Mouse (Mus musculus) c-Kit-positive CD71-negative TER-119-negative erythroid progenitor cells, embryonic 14.5 days (primary cell): ENCODE measurements at regions not wholly inside any gene's neighbourhood (a gene's known extent, or its start where the extent isn't known, plus 50 kb on each side); places are given as distances from the start of the nearest gene placed in this dataset.

Experiments used
- DNase-seq: peaks from one replicate; pipeline ENCODE4 v3.0.0-alpha.2; 2013; ENCODE audit warnings: low read depth

GRCm38 (mm10) chr6:143631581-143631980 lies 464.6 kb downstream of the Etnk1 start:
- no peak for DNase-seq

- DNase-seq = no peak
Observed at GRCm38 (mm10) chr6:143633710-143634109, 466.7 kb downstream of the Etnk1 start.

GRCm38 (mm10) chr6:143634334-143634733 lies 467.3 kb downstream of the Etnk1 start:
- no peak for DNase-seq

- no peak for DNase-seq
Observed at GRCm38 (mm10) chr6:143635043-143635442, 468.0 kb downstream of the Etnk1 start.

GRCm38 (mm10) chr6:143640652-143641051 lies 473.6 kb downstream of the Etnk1 start:
- DNase-seq = no peak

- DNase-seq = no peak
Observed at GRCm38 (mm10) chr6:143642052-143642451, 475.0 kb downstream of the Etnk1 start.

- no peak for DNase-seq
Observed at GRCm38 (mm10) chr6:143645989-143646388, 479.0 kb downstream of the Etnk1 start.

GRCm38 (mm10) chr6:143648501-143648900 lies 481.5 kb downstream of the Etnk1 start:
- no peak for DNase-seq

GRCm38 (mm10) chr6:143656576-143656975 lies 489.6 kb downstream of the Etnk1 start:
- no peak for DNase-seq

- DNase-seq = no peak
Observed at GRCm38 (mm10) chr6:143660837-143661236, 493.8 kb downstream of the Etnk1 start.

- no peak for DNase-seq
Observed at GRCm38 (mm10) chr6:143663306-143663705, 496.3 kb downstream of the Etnk1 start.

GRCm38 (mm10) chr6:143665374-143665773 lies 498.4 kb downstream of the Etnk1 start:
- DNase-seq = no peak

GRCm38 (mm10) chr6:143668551-143668950 lies 501.5 kb downstream of the Etnk1 start:
- no peak for DNase-seq

- no peak for DNase-seq
Observed at GRCm38 (mm10) chr6:143669446-143670130, 502.6 kb downstream of the Etnk1 start.

GRCm38 (mm10) chr6:143690131-143690530 lies 523.1 kb downstream of the Etnk1 start:
- DNase-seq = no peak

- DNase-seq = no peak
Observed at GRCm38 (mm10) chr6:143690866-143691265, 523.8 kb downstream of the Etnk1 start.

GRCm38 (mm10) chr6:143697997-143698396 lies 531.0 kb downstream of the Etnk1 start:
- DNase-seq = no peak

- DNase-seq = no peak
Observed at GRCm38 (mm10) chr6:143703984-143704383, 537.0 kb downstream of the Etnk1 start.

- no peak for DNase-seq
Observed at GRCm38 (mm10) chr6:143706451-143706850, 539.4 kb downstream of the Etnk1 start.

- no peak for DNase-seq
Observed at GRCm38 (mm10) chr6:143714461-143714860, 547.4 kb downstream of the Etnk1 start.

- no peak for DNase-seq
Observed at GRCm38 (mm10) chr6:143750074-143750473, 583.1 kb downstream of the Etnk1 start.

GRCm38 (mm10) chr6:143751076-143752070 lies 584.4 kb downstream of the Etnk1 start:
- DNase-seq = peak; percentile 30

- DNase-seq = no peak
Observed at GRCm38 (mm10) chr6:143757462-143757861, 590.4 kb downstream of the Etnk1 start.
